Mouse (Mus musculus): ENCODE results near the gene Mettl7a2.
A peak's percentile ranks its signal among the peaks of the same experiment; 100 is the strongest.
"Not testable (repeated sequence)": the region's sequence is repeated elsewhere in the genome, so short reads cannot be mapped to it uniquely, and the experiment has no call there.

Mettl7a2 gene

GRCm38 (mm10) chr15:100352711-100353250 is at the start of gene Mettl7a2, which contains the start of gene Methig1:
Mettl7a2 (plus strand) TSS chr15:100353200.
Methig1 (plus strand) TSS chr15:100353149.
- DNase-seq (ENCODE audit: low read depth, low spot score): no peak

GRCm38 (mm10) chr15:100303428-100304018 is 49.5 kb upstream of the Mettl7a2 start:
- no peak for DNase-seq (ENCODE audit: low read depth, low spot score)

- DNase-seq (ENCODE audit: low read depth, low spot score): peak; percentile 77
Observed at GRCm38 (mm10) chr15:100304019-100304991, 48.7 kb upstream of the Mettl7a2 start, which contains the start of gene Mettl7a1. Mettl7a1 (plus strand) TSS chr15:100304140.

GRCm38 (mm10) chr15:100306201-100306600 is 46.8 kb upstream of the Mettl7a2 start:
- DNase-seq (ENCODE audit: low read depth, low spot score): no peak

- DNase-seq (ENCODE audit: low read depth, low spot score): peak; percentile 73
Observed at GRCm38 (mm10) chr15:100307438-100308096, 45.4 kb upstream of the Mettl7a2 start.

GRCm38 (mm10) chr15:100312346-100312745 is 40.7 kb upstream of the Mettl7a2 start:
- DNase-seq (ENCODE audit: low read depth, low spot score): no peak

- DNase-seq (ENCODE audit: low read depth, low spot score): peak; percentile 68
Observed at GRCm38 (mm10) chr15:100314448-100315145, 38.4 kb upstream of the Mettl7a2 start.

- DNase-seq (ENCODE audit: low read depth, low spot score): not testable (repeated sequence)
Observed at GRCm38 (mm10) chr15:100318014-100318671, 34.9 kb upstream of the Mettl7a2 start.

GRCm38 (mm10) chr15:100319884-100320283 is 33.1 kb upstream of the Mettl7a2 start:
- DNase-seq (ENCODE audit: low read depth, low spot score): no peak

GRCm38 (mm10) chr15:100320295-100320905 is 32.6 kb upstream of the Mettl7a2 start:
- DNase-seq (ENCODE audit: low read depth, low spot score): no peak

- peak; percentile 58 for DNase-seq (ENCODE audit: low read depth, low spot score)
Observed at GRCm38 (mm10) chr15:100321134-100321533, 31.9 kb upstream of the Mettl7a2 start.

GRCm38 (mm10) chr15:100324021-100324591 is 28.9 kb upstream of the Mettl7a2 start:
- DNase-seq (ENCODE audit: low read depth, low spot score): peak; percentile 67

- DNase-seq (ENCODE audit: low read depth, low spot score): no peak
Observed at GRCm38 (mm10) chr15:100325235-100325634, 27.8 kb upstream of the Mettl7a2 start.

- peak; percentile 65 for DNase-seq (ENCODE audit: low read depth, low spot score)
Observed at GRCm38 (mm10) chr15:100328089-100328488, 24.9 kb upstream of the Mettl7a2 start.

- DNase-seq (ENCODE audit: low read depth, low spot score): not testable (repeated sequence)
Observed at GRCm38 (mm10) chr15:100329336-100329735, 23.7 kb upstream of the Mettl7a2 start.

GRCm38 (mm10) chr15:100330739-100331138 is 22.3 kb upstream of the Mettl7a2 start:
- no peak for DNase-seq (ENCODE audit: low read depth, low spot score)

- not testable (repeated sequence) for DNase-seq (ENCODE audit: low read depth, low spot score)
Observed at GRCm38 (mm10) chr15:100332077-100332961, 20.7 kb upstream of the Mettl7a2 start.

- no peak for DNase-seq (ENCODE audit: low read depth, low spot score)
Observed at GRCm38 (mm10) chr15:100334629-100335028, 18.4 kb upstream of the Mettl7a2 start, which contains the start of gene Mettl7a3. Mettl7a3 (plus strand) TSS chr15:100334929.
